In the genomic region with DNA sequence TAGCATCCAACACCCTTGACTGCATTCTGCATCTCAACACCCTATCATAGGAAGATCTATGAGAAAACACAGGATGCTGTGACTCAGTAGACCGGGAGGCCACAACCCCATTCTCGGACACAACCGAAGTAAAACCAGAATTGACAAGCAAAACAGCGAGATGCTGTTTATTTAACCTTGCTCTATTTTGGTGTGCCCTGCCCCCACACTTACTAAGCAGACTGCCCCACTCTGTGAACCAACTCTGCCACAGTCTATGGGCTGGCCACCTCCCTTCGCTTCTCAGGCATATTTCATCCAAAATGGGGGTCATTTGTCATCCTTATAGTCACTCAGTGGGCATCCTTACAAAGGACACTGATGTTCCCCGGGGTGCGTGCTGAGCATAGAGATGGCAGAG, we compare ENCODE assay signal across 19 mouse cellular contexts.
DNase-seq lines count a peak whose midpoint lies in the region; ATAC-seq lines count a peak whose summit lies in the region.
"Had no signal": no experiment of that assay in that cellular context is flagged by ENCODE, and none has a peak within 500 bp of the region (broad histone marks: within the 10 kb centered on the region; RNA-seq: fewer than 3 reads in every experiment).

No protein-coding gene starts in this region.

- H3K27me3 ChIP-seq in hindbrain, embryonic 16.5 days (replicated peaks; ENCODE audit: control insufficient read depth, insufficient read depth, low read length), result no peaks in the 10 kb centered on the region
- no peaks in the 10 kb centered on the region for H3K27me3 ChIP-seq in hindbrain, embryonic 11.5 days (ENCODE audit: control insufficient read depth, insufficient read depth, low read length)
- H3K27me3 ChIP-seq: embryonic facial prominence, embryonic 15.5 days; heart, embryonic 13.5 days; hindbrain, embryonic 15.5 days had no signal

- H3K9ac ChIP-seq in hindbrain, embryonic 16.5 days (ENCODE audit: low read depth, low read length), result no peak overlapping the region
- no peak overlapping the region for H3K9ac ChIP-seq in hindbrain, embryonic 11.5 days (ENCODE audit: low read depth, low read length)
- H3K9ac ChIP-seq: embryonic facial prominence, embryonic 15.5 days; heart, embryonic 13.5 days; hindbrain, embryonic 15.5 days had no signal

- no peaks in the 10 kb centered on the region for H3K36me3 ChIP-seq in hindbrain, embryonic 16.5 days (ENCODE audit: control insufficient read depth, insufficient read depth, low read length)
- no peaks in the 10 kb centered on the region for H3K36me3 ChIP-seq in hindbrain, embryonic 11.5 days (ENCODE audit: control insufficient read depth, insufficient read depth, low read length)
- H3K36me3 ChIP-seq: embryonic facial prominence, embryonic 15.5 days; forebrain, embryonic 10.5 days; hindbrain, embryonic 15.5 days had no signal

- H3K9me3 ChIP-seq in hindbrain, embryonic 16.5 days (ENCODE audit: control insufficient read depth, low read length), result no peaks in the 10 kb centered on the region
- no peaks in the 10 kb centered on the region for H3K9me3 ChIP-seq in hindbrain, embryonic 11.5 days (ENCODE audit: control insufficient read depth, low read length)
- H3K9me3 ChIP-seq: embryonic facial prominence, embryonic 15.5 days; forebrain, embryonic 10.5 days; heart, embryonic 13.5 days; hindbrain, embryonic 15.5 days had no signal

- no peak overlapping the region for H3K4me2 ChIP-seq in hindbrain, embryonic 16.5 days (ENCODE audit: low read length)
- H3K4me2 ChIP-seq in hindbrain, embryonic 11.5 days (replicated peaks; ENCODE audit: low read depth, low read length), result no peak overlapping the region
- H3K4me2 ChIP-seq: embryonic facial prominence, embryonic 15.5 days; heart, embryonic 13.5 days; hindbrain, embryonic 15.5 days had no signal

- no peak for DNase-seq in hindbrain, embryonic 11.5 days (ENCODE audit: low spot score)
- DNase-seq in 416B (ENCODE audit: low read depth) (peak; percentile 54), adipocyte (ENCODE audit: low spot score) (no peak)
- peak; percentile 43 for DNase-seq in adrenal gland, adult 8-10 months
- DNase-seq in adrenal gland, postnatal 36 days, result peak; percentile 56 to 67
- no peak for DNase-seq in spleen, adult 18-20 months
- DNase-seq: cerebellum, adult 2 months; gastrocnemius, adult 2 months; gastrocnemius, postnatal 36 days; heart, adult 11 months; heart, postnatal 36 days; kidney, adult 11 months had no signal

- WGBS in hindbrain, embryonic 16.5 days, result 59% methylated on average over 7 of the region's 7 CpGs
- WGBS in hindbrain, embryonic 11.5 days, result 73% methylated on average over 7 of the region's 7 CpGs

- H3K4me1 ChIP-seq in hindbrain, embryonic 16.5 days (ENCODE audit: control insufficient read depth, insufficient read depth, low read depth, low read length), result no peaks in the 10 kb centered on the region; the same call in 1 of the 2 replicates
- H3K4me1 ChIP-seq in hindbrain, embryonic 11.5 days (replicated peaks; ENCODE audit: control insufficient read depth, insufficient read depth, low read length), result no peaks in the 10 kb centered on the region; the same call in 1 of the 2 replicates

- H3K27ac ChIP-seq in hindbrain, embryonic 16.5 days (ENCODE audit: low read depth, low read length), result no peak overlapping the region
- no peak overlapping the region for H3K27ac ChIP-seq in hindbrain, embryonic 11.5 days (ENCODE audit: low read depth, low read length)
- H3K27ac ChIP-seq: embryonic facial prominence, embryonic 15.5 days; forebrain, embryonic 10.5 days; gastrocnemius, adult 2 months; heart, embryonic 13.5 days; hindbrain, embryonic 15.5 days had no signal

- H3K4me3 ChIP-seq in hindbrain, embryonic 16.5 days (ENCODE audit: low read length), result no peak overlapping the region
- no peak overlapping the region for H3K4me3 ChIP-seq in hindbrain, embryonic 11.5 days (ENCODE audit: low read depth, low read length)
- H3K4me3 ChIP-seq: embryonic facial prominence, embryonic 15.5 days; erythroblast, embryonic 14.5 days; forebrain, embryonic 10.5 days; gastrocnemius, adult 2 months; heart, embryonic 13.5 days; hindbrain, embryonic 15.5 days had no signal

- peak; percentile 55; the same call in 1 of the 2 replicates for ATAC-seq in hindbrain, embryonic 16.5 days
- no peak; the same call in 1 of the 2 replicates for ATAC-seq in hindbrain, embryonic 11.5 days (ENCODE audit: low FRiP score)
- ATAC-seq: forebrain, embryonic 14.5 days had no signal

Comparison
In these comparisons a context has a peak if more than half of its experiments do, and no peak if none do; other contexts are left out.
1. DNase-seq: peak in 416B (single experiment), adrenal gland, adult 8-10 months (single experiment) and adrenal gland, postnatal 36 days (2 of 2); none in hindbrain, embryonic 11.5 days (single experiment), spleen, adult 18-20 months (0 of 2) and adipocyte (single experiment).